Mouse (Mus musculus) forebrain, embryonic 16.5 days (tissue): ENCODE results near the gene Atrnl1. TPM values are rescaled to one million over a fixed set of nuclear protein-coding genes. Genes with fewer than 3 reads are reported as not detected.

Source experiments
- ATAC-seq: fragments of 200-750 bp; cut with Nextera tagmentation; 2 replicates; pipeline ENCODE4 v1.8.0; 2017; ENCODE audit warnings: mild to moderate bottlenecking, moderate library complexity
- H3K27ac ChIP-seq: fragments of 300-500 bp; sonication (generic); 2 replicates; pipeline ENCODE4 v1.5.1; 2014; ENCODE audit warnings: low read length, control low read depth
- H3K27me3 ChIP-seq: fragments of 300-500 bp; sonication (generic); replicated peaks from 2 replicates; pipeline ENCODE4 v1.6.1; 2014; ENCODE audit warnings: low read length; ENCODE audit not compliant: control insufficient read depth, insufficient read depth
- H3K36me3 ChIP-seq: fragments of 300-500 bp; sonication (generic); 2 replicates; pipeline ENCODE4 v1.6.1; 2014; ENCODE audit not compliant: control insufficient read depth, insufficient read depth
- H3K4me1 ChIP-seq: fragments of 300-500 bp; sonication (generic); replicated peaks from 2 replicates; pipeline ENCODE4 v1.6.1; 2014; ENCODE audit warnings: low read length; ENCODE audit not compliant: control insufficient read depth, insufficient read depth
- H3K4me2 ChIP-seq: fragments of 300-500 bp; sonication (generic); 2 replicates; pipeline ENCODE4 v1.6.1; 2014; ENCODE audit warnings: mild to moderate bottlenecking, low read length, control low read depth
- H3K4me3 ChIP-seq: fragments of 300-500 bp; sonication (generic); replicated peaks from 2 replicates; pipeline ENCODE4 v1.5.1; 2014; ENCODE audit warnings: mild to moderate bottlenecking, low read length, control low read depth
- H3K9ac ChIP-seq: fragments of 300-500 bp; sonication (generic); replicated peaks from 2 replicates; pipeline ENCODE4 v1.6.1; 2014; ENCODE audit warnings: low read depth, low read length, control low read depth
- H3K9me3 ChIP-seq: fragments of 300-500 bp; sonication (generic); 2 replicates; pipeline ENCODE4 v1.6.1; 2016; ENCODE audit warnings: low read length; ENCODE audit not compliant: control insufficient read depth
- WGBS: fragments of 180-500 bp; shearing (Covaris S2); extraction: QIAGEN DNeasy Blood & Tissue Kit; methylation state at CpG from one replicate; pipeline ENCODE4 v1.1.7; 2014; 5-methylcytosine and 5-hydroxymethylcytosine counted together
- polyA plus RNA-seq: library from polyadenylated mRNA; unstranded; fragments of >200 nt; fragmentation: Nextera tagmentation; extraction: Ambion mirVana; gene quantifications from 2 replicates; pipeline ENCODE4 v1.2.1, GENCODE M21; 2015

Gene Atrnl1
- polyA plus RNA-seq = 8.3 and 9.0 TPM in 2 replicates

- Histone ChIP-seq H3K9ac (peak within 1 kb of the TSS; percentile 90), H3K27me3 (no peaks in the 10 kb centered on the region), H3K4me1 (peaks cover 23% of the 10 kb centered on the region), H3K36me3 (no peaks in the 10 kb centered on the region), H3K4me3 (peak within 1 kb of the TSS; percentile 78), H3K9me3 (no peaks in the 10 kb centered on the region), H3K27ac (peak within 1 kb of the TSS; percentile 98), H3K4me2 (peak within 1 kb of the TSS; percentile 97)
- under 1% methylated on average over 53 of the region's 103 CpGs for WGBS
- ATAC-seq = peak; percentile 91
Observed at GRCm38 (mm10) chr19:57610476-57611261, at the start of gene Atrnl1. TSS of gene Atrnl1 (plus strand) at chr19:57611034.

- Histone ChIP-seq H3K36me3 (no peaks in the 10 kb centered on the region), H3K4me1 (peaks cover 7% of the 10 kb centered on the region), H3K9me3 (no peaks in the 10 kb centered on the region), H3K27ac (no peak overlapping the region), H3K9ac (no peak overlapping the region), H3K27me3 (no peaks in the 10 kb centered on the region), H3K4me3 (no peak overlapping the region), H3K4me2 (no peak overlapping the region)
- WGBS = 81% methylated on average over 4 of the region's 4 CpGs
- no peak for ATAC-seq
Observed at GRCm38 (mm10) chr19:57561486-57561885, 49.3 kb upstream of the Atrnl1 start.

- no peak overlapping the region for H3K4me3 ChIP-seq
Observed at GRCm38 (mm10) chr19:57569040-57569439, 41.8 kb upstream of the Atrnl1 start.

GRCm38 (mm10) chr19:57572360-57573237 lies 38.2 kb upstream of the Atrnl1 start:
- Histone ChIP-seq H3K9me3 (no peaks in the 10 kb centered on the region), H3K27ac (peak overlapping the region; percentile 80), H3K4me3 (no peak overlapping the region), H3K27me3 (no peaks in the 10 kb centered on the region), H3K36me3 (no peaks in the 10 kb centered on the region), H3K9ac (no peak overlapping the region; the same call in 1 of the 2 replicates), H3K4me1 (peaks cover 20% of the 10 kb centered on the region), H3K4me2 (peak overlapping the region; percentile 38)
- ATAC-seq = peak; percentile 76
- 33% methylated on average over 16 of the region's 16 CpGs for WGBS

More at GRCm38 (mm10) chr19:57569040-57569439, 41.8 kb upstream of the Atrnl1 start:
- H3K27ac ChIP-seq = no peak overlapping the region
- ATAC-seq = no peak
- WGBS = 82% methylated on average over 6 of the region's 6 CpGs
- H3K36me3 ChIP-seq = no peaks in the 10 kb centered on the region
- H3K4me1 ChIP-seq = peaks cover 11% of the 10 kb centered on the region
- H3K4me2 ChIP-seq = no peak overlapping the region
- no peaks in the 10 kb centered on the region for H3K27me3 ChIP-seq
- H3K9ac ChIP-seq = no peak overlapping the region
- no peaks in the 10 kb centered on the region for H3K9me3 ChIP-seq

- peaks cover 20% of the 10 kb centered on the region for H3K4me1 ChIP-seq
- no peaks in the 10 kb centered on the region for H3K27me3 ChIP-seq
- H3K36me3 ChIP-seq = no peaks in the 10 kb centered on the region
- H3K4me3 ChIP-seq = no peak overlapping the region
- no peak; the same call in 1 of the 2 replicates for ATAC-seq
- H3K9me3 ChIP-seq = no peaks in the 10 kb centered on the region
- no peak overlapping the region for H3K27ac ChIP-seq
- H3K9ac ChIP-seq = no peak overlapping the region
- no peak overlapping the region for H3K4me2 ChIP-seq
Observed at GRCm38 (mm10) chr19:57573470-57573869, 37.4 kb upstream of the Atrnl1 start.

- no peak overlapping the region for H3K27ac ChIP-seq
- H3K9ac ChIP-seq = no peak overlapping the region
- H3K9me3 ChIP-seq = no peaks in the 10 kb centered on the region
- H3K27me3 ChIP-seq = no peaks in the 10 kb centered on the region
- H3K4me3 ChIP-seq = no peak overlapping the region
- 88% methylated on average over 7 of the region's 7 CpGs for WGBS
- H3K4me1 ChIP-seq = peaks cover 20% of the 10 kb centered on the region
- H3K4me2 ChIP-seq = no peak overlapping the region
- ATAC-seq = no peak
- no peaks in the 10 kb centered on the region for H3K36me3 ChIP-seq
Observed at GRCm38 (mm10) chr19:57575027-57575426, 35.8 kb upstream of the Atrnl1 start.

GRCm38 (mm10) chr19:57576836-57577235 lies 34.0 kb upstream of the Atrnl1 start:
- Histone ChIP-seq H3K27ac (no peak overlapping the region), H3K4me2 (peak overlapping the region; percentile 12; the same call in 1 of the 2 replicates), H3K9ac (no peak overlapping the region), H3K4me1 (peaks cover 25% of the 10 kb centered on the region), H3K36me3 (no peaks in the 10 kb centered on the region), H3K4me3 (no peak overlapping the region), H3K9me3 (no peaks in the 10 kb centered on the region), H3K27me3 (no peaks in the 10 kb centered on the region)
- 8% methylated on average over 5 of the region's 5 CpGs for WGBS
- ATAC-seq = no peak

GRCm38 (mm10) chr19:57577256-57577655 lies 33.6 kb upstream of the Atrnl1 start:
- H3K9me3 ChIP-seq = no peaks in the 10 kb centered on the region
- 45% methylated on average over 6 of the region's 6 CpGs for WGBS
- H3K4me1 ChIP-seq = peaks cover 25% of the 10 kb centered on the region
- no peak for ATAC-seq
- no peak overlapping the region for H3K4me3 ChIP-seq
- no peaks in the 10 kb centered on the region for H3K36me3 ChIP-seq
- no peak overlapping the region for H3K4me2 ChIP-seq
- H3K27ac ChIP-seq = no peak overlapping the region
- no peak overlapping the region for H3K9ac ChIP-seq
- H3K27me3 ChIP-seq = no peaks in the 10 kb centered on the region

GRCm38 (mm10) chr19:57580962-57581361 lies 29.9 kb upstream of the Atrnl1 start:
- no peak overlapping the region for H3K4me3 ChIP-seq
- H3K27ac ChIP-seq = no peak overlapping the region
- no peak overlapping the region for H3K9ac ChIP-seq
- no peaks in the 10 kb centered on the region for H3K27me3 ChIP-seq
- no peak for ATAC-seq
- 63% methylated on average over 7 of the region's 7 CpGs for WGBS
- no peaks in the 10 kb centered on the region for H3K36me3 ChIP-seq
- H3K9me3 ChIP-seq = no peaks in the 10 kb centered on the region
- H3K4me2 ChIP-seq = no peak overlapping the region
- peaks cover 14% of the 10 kb centered on the region for H3K4me1 ChIP-seq
